Mouse (Mus musculus): Measurements from ENCODE around the gene St13.

Gene St13

GRCm38 (mm10) chr15:81399638-81400315 is at the start of gene St13, which contains the start of gene Xpnpep3:
TSS of gene St13 (minus strand) at chr15:81400077.
TSS of gene Xpnpep3 (plus strand) at chr15:81400138.
- peak; percentile 96 for DNase-seq (ENCODE audit: low read depth, low spot score)

DNA sequence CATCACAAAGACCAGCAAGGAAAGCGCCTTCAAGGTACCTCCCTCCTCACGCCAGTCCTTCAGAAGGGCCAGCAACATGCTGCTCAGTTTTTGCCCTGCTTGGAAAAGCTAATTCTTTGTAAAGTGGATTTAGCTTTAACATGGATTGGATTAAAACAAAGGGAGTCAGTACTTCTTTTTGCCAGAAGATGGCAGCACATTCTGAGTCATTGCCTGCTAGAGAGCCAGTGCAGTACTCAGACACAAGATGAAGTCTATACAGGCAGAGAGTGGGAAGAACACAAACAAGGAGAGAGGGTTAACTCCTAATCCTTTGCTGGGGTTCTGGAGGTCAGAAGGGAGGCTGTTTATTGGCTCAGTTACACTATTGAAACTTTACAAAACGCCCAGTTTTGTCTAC is 48.6 kb upstream of the St13 start:
- DNase-seq (ENCODE audit: low read depth, low spot score): peak; percentile 40

- no peak for DNase-seq (ENCODE audit: low read depth, low spot score)
Measured at GRCm38 (mm10) chr15:81439236-81439635, 39.4 kb upstream of the St13 start.

GRCm38 (mm10) chr15:81438345-81438744 is 38.5 kb upstream of the St13 start:
- DNase-seq (ENCODE audit: low read depth, low spot score): no peak

DNA sequence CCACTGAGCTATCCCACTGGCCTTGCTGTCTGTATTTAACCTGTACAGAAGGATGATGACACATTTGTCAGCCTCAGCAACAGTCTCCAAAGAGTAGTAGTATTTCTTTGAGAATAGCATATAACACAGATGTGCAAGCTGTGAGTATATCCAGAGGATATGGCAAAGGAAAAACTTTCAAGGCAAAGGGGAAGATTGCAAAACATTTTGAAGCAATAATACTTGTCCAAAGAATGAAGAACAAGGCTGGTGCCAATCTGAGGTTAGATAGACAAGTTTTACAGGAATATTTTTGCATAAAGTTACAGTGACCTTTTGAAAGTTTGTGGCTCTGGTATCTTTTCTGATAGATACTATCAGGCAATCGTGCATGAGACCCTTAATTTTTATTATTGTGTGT is 31.3 kb upstream of the St13 start:
- DNase-seq (ENCODE audit: low read depth, low spot score): no peak

DNA sequence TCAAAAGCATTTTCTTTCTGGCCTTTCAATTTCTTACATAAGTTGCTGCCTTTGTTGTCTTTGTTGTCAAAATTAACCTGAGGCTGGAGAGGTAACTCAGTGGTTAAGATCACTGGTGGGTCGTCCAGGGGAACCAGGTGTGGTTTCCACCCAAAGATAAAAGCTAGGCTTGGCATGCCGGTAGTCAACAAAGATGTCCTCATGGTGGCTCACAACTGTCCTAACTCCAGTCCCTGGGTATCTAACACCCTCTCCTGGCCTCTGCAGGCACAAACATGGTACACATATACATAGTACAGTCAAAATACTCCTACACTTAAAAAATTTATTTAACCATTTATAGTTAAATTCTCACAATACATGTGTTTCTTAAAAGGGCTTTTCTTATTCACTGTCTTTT is 28.1 kb upstream of the St13 start:
- DNase-seq (ENCODE audit: low read depth, low spot score): no peak

- no peak for DNase-seq (ENCODE audit: low read depth, low spot score)
Measured at GRCm38 (mm10) chr15:81425311-81425710, 25.4 kb upstream of the St13 start.

GRCm38 (mm10) chr15:81422156-81422681 is 22.3 kb upstream of the St13 start:
- no peak for DNase-seq (ENCODE audit: low read depth, low spot score)

- no peak for DNase-seq (ENCODE audit: low read depth, low spot score)
Measured at GRCm38 (mm10) chr15:81421454-81421853, 21.6 kb upstream of the St13 start.

GRCm38 (mm10) chr15:81418065-81418464 is 18.2 kb upstream of the St13 start:
- DNase-seq (ENCODE audit: low read depth, low spot score): no peak

GRCm38 (mm10) chr15:81416763-81417310 is 17.0 kb upstream of the St13 start:
- DNase-seq (ENCODE audit: low read depth, low spot score): peak; percentile 33

GRCm38 (mm10) chr15:81408199-81408598 is 8.3 kb upstream of the St13 start, which contains the start of gene Dnajb7:
TSS of gene Dnajb7 (minus strand) at chr15:81408299.
- no peak for DNase-seq (ENCODE audit: low read depth, low spot score)

GRCm38 (mm10) chr15:81405008-81405407 is 5.1 kb upstream of the St13 start:
- DNase-seq (ENCODE audit: low read depth, low spot score): no peak

GRCm38 (mm10) chr15:81399297-81399637 is 610 bp downstream of the St13 start:
- no peak for DNase-seq (ENCODE audit: low read depth, low spot score)

DNA sequence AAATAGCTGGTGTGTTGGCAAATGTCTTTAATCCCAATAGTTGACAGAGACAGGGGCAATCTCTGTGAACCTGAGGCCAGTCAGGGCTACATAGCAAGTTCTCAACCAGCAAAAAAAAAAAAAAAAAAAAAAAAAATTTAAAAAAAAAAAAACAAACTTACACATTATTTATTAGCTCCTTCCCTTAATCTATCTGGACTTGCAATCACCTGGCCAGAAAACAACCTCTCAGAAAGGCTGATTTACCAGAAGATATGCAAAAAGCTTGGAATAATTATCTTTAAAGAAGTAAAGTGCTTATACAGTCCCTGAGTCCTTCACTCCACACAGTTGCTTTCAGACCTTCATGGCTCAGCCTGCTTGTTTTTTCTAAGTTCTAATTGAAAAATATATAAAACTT is 1.7 kb downstream of the St13 start:
- DNase-seq (ENCODE audit: low read depth, low spot score): no peak

DNA sequence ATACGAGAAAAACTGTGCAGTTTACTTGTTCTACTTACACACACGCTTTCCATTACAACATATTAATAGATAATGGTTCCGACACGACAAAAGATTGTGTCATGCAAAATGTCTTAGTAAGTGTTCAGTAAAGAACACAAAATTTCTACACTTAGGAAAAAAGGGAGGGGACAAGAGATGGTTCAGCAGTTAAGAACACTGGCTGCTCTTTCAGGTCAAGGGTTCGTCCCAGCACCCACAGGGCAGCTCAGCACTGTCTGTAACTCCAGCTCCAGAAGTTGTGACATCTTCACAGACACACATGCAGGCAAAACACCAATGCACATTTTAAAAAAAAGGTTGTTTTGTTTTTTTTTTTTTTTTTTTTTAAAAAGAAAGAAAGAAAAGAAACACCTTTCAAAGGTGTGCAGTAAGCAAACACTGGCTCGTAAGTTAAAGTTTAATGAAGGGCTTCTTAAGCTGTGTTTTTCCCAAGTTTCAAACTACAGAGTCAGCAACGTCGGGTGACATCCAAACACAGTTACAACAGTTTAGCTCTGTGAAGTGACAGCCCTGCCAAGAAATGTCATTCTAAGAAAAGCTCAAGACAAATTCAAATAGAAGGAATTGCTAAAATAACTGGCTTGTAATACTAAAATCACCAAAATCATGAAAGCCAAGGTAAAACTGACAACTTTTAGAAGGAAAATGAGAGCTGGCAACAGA is 5.5 kb downstream of the St13 start:
- DNase-seq (ENCODE audit: low read depth, low spot score): no peak

DNA sequence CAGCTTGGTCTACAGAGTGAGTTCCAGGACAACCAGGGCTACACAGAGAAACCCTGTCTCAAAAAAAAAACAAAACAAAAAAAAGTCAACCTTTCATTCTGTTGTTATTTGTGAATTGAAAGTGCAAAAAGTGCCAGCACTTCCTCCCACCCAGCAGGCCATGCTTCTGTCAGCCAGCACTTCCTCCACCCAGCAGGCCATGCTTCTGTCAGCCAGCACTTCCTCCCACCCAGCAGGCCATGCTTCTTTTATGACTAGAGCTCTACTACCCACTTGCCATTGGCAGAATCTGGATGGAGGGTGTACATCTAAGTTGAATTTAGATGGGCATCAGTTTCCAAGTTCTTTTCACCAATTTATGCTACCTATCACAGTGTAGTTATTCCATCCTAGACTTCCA is 6.9 kb downstream of the St13 start:
- no peak for DNase-seq (ENCODE audit: low read depth, low spot score)

DNA sequence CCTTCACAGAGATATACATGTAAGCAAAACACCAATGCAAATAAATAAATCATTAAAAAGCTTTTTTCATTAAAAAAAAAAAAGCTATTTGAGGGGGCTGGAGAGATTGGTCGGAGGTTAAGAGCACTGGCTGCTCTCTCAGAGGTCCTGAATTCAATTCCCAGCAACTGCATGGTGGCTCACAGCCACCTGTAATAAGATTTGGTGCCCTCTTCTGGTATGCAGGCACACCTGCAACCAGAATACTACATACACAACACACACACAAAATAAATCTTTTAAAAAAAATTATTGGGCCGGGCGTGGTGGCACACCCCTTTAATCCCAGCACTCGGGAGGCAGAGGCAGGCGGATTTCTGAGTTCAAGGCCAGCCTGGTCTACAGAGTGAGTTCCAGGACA is 13.6 kb downstream of the St13 start:
- DNase-seq (ENCODE audit: low read depth, low spot score): no peak

DNA sequence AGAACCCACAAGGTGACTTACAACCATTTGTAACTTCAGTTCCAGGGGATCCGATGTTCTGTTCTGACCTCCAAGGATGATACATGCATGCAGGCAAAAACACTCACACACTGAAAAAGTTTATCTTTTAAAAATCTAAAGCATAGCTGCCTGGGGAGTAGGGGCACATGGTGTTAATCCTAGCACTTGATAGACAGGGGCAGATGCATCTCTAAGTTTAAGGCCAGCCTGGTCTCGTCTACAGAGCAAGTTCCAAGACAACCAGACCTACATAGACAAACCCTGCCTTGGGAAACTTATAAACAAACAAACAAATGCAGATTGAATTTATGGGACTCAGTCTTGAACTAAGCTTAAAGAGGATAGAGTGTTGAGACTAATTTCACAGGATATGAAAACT is 21.0 kb downstream of the St13 start:
- DNase-seq (ENCODE audit: low read depth, low spot score): no peak

DNA sequence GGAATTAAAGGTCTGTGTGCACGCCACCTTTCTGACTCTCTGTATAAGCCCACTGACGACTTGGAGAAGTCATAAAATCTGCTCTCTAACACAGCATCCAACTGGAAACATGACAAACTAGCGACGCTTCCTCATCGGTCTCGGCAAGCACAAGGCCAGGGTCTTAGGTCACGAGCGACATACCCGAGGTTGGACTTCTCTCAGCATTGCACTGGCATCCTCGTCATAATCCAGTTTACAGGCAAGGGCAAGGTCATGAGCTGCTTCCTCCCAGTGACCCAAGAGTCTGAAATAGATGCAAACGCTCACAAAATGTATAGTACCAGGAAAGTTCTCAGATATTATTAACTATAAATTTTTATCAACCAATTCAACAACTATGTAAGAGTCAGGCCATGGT is 25.3 kb downstream of the St13 start:
- DNase-seq (ENCODE audit: low read depth, low spot score): no peak

DNA sequence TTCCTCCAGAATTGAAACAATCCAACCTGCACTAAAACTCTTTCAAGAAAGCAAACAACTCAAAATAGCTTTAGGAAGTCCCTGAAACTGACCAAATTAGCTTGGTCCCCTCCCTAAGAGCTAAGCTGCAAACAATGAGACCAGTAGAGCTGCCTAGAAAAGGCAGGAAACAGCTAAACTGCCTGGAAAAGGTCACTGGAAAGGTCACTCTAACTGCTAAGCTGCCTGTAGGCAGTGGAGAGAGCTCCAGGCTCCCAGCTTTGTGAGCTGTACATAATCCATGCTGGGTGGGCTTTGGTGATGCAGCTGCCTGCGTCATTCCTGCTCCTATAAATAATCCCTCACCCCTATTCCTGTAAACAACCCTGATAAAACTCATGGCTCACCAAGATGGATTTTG is 29.5 kb downstream of the St13 start:
- DNase-seq (ENCODE audit: low read depth, low spot score): no peak

- no peak for DNase-seq (ENCODE audit: low read depth, low spot score)
Measured at GRCm38 (mm10) chr15:81368601-81369000, 31.3 kb downstream of the St13 start.

- DNase-seq (ENCODE audit: low read depth, low spot score): no peak
Measured at GRCm38 (mm10) chr15:81366241-81366640, 33.6 kb downstream of the St13 start.

Data from skeletal muscle tissue, adult 2 months (tissue).